Mouse (Mus musculus) naive thymus-derived CD4-positive, alpha-beta T cell, adult 5 months (primary cell): Measurements from ENCODE around the gene Birc3. TPM values are rescaled to one million over a fixed set of nuclear protein-coding genes. Genes with fewer than 3 reads are reported as not detected.

Experiments used
- polyA plus RNA-seq: library from polyadenylated mRNA; unstranded; fragments of 100-300 nt; shearing (Covaris generic); gene quantifications from one replicate; pipeline ENCODE4 v1.2.1, GENCODE M21; 2017

Gene Birc3
- 198 TPM for polyA plus RNA-seq

GRCm38 (mm10) chr9:7872775-7873439, at the start of gene Birc3:
Gene Birc3 (minus strand): TSS chr9:7873186.

GRCm38 (mm10) chr9:7836905-7837805, 35.8 kb downstream of the Birc3 start, which contains the start of gene Birc2:
Gene Birc2 (minus strand): TSS chr9:7837064.

Other genes starting within 250 kb of the Birc3 start
- not detected for gene Mmp20, start 245.0 kb downstream of the Birc3 start, polyA plus RNA-seq
- gene Mmp7, start 181.1 kb downstream of the Birc3 start, polyA plus RNA-seq, result not detected
- gene Tmem123, start 109.1 kb downstream of the Birc3 start, polyA plus RNA-seq, result 282 TPM
- 127 TPM for gene Birc2, start 36.1 kb downstream of the Birc3 start, polyA plus RNA-seq
- gene Yap1, start 131.4 kb upstream of the Birc3 start, polyA plus RNA-seq, result 0.25 TPM
- not detected for gene Cfap300, start 169.6 kb upstream of the Birc3 start, polyA plus RNA-seq